Mouse (Mus musculus) thymus, adult 2 months (tissue): ENCODE measurements at regions not wholly inside any gene's neighbourhood (a gene's known extent, or its start where the extent isn't known, plus 50 kb on each side); places are given as distances from the start of the nearest gene placed in this dataset.

Experiments
- CTCF ChIP-seq: fragments of 200-500 bp; IDR thresholded peaks from 2 replicates; pipeline ENCODE4 v1.5.1; 2012; ENCODE audit warnings: mild to moderate bottlenecking, control low read depth, low read length, moderate library complexity, borderline replicate concordance; ENCODE audit not compliant: control insufficient read depth, poor library complexity, insufficient read depth; ENCODE audit errors: extremely low read depth
- POLR2A ChIP-seq: fragments of 200-500 bp; IDR thresholded peaks from 2 replicates; pipeline ENCODE4 v1.6.1; 2012; ENCODE audit warnings: mild to moderate bottlenecking, low read length, control low read depth, moderate library complexity; ENCODE audit not compliant: control insufficient read depth, poor library complexity, insufficient read depth; ENCODE audit errors: extremely low read depth

DNA sequence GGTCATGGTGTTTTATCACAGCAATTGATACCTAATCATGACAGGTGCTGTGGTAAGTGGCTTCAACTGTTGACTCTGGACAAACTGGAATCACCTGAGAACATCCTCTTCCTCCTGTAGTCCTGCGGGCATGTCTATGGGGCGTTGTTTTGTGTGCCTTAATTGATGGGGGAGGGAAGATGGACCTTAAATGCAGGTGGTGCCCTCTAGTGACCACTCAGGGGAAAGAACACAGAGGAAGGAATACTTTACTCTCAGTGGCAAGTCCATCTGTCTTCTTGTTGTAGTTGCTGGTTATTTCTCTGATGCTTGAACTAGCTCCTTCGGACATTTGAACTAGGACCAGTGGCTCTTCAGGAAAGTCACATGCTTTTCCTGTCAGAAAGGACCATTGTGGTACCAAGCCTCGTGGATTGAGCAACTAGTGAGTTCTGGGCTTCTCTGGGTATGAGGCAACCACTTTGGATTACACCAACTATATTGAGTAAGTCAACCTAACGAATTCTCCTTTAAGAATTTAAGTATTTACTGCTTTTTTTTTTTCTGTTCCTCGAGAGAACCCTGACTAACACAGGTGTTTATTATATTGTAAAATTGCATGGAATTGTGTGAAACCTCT lies 157.6 kb downstream of the 1700010I14Rik start:
- TF ChIP-seq CTCF = no peak
- TF ChIP-seq POLR2A = no peak
